Mouse (Mus musculus) cortical plate, adult 2 months (tissue): ENCODE results near the gene Olfr525. TPM values are rescaled to one million over a fixed set of nuclear protein-coding genes. Genes with fewer than 3 reads are reported as not detected.

Source experiments
- H3K27ac ChIP-seq: fragments of 200-500 bp; 2 replicates; pipeline ENCODE4 v1.5.1; 2012; ENCODE audit warnings: low read length, control low read depth, inconsistent platforms; ENCODE audit not compliant: insufficient read depth
- H3K4me1 ChIP-seq: fragments of 200-500 bp; 2 replicates; pipeline ENCODE4 v1.6.1; 2011; ENCODE audit warnings: low read length; ENCODE audit not compliant: control insufficient read depth, insufficient read depth
- H3K4me3 ChIP-seq: fragments of 200-500 bp; 2 replicates; pipeline ENCODE4 v1.5.1; 2011; ENCODE audit warnings: mild to moderate bottlenecking, low read length, control low read depth; ENCODE audit not compliant: insufficient read depth
- CTCF ChIP-seq: fragments of 200-500 bp; IDR thresholded peaks from 2 replicates; pipeline ENCODE4 v1.5.1; 2011; ENCODE audit warnings: mild to moderate bottlenecking, control low read depth, low read length; ENCODE audit not compliant: insufficient read depth; ENCODE audit errors: extremely low read depth
- POLR2A ChIP-seq: fragments of 200-500 bp; IDR thresholded peaks from 2 replicates; pipeline ENCODE4 v1.6.1; 2011; ENCODE audit warnings: mild to moderate bottlenecking, low read length, control low read depth; ENCODE audit not compliant: insufficient read depth; ENCODE audit errors: extremely low read depth
- polyA plus RNA-seq: library from polyadenylated mRNA; depleted of rRNA; stranded (reverse); fragments of >200 nt; gene quantifications from 2 replicates; pipeline ENCODE4 v1.2.3, GENCODE M21; 2012; rRNA removed

Gene Olfr525
- polyA plus RNA-seq, 1 experiment = not detected

GRCm38 (mm10) chr7:140376911-140377310, 56.3 kb downstream of the Olfr525 start:
- H3K4me3 ChIP-seq = no peak overlapping the region
- no peak overlapping the region for H3K27ac ChIP-seq
- TF ChIP-seq POLR2A (no peak), CTCF (no peak)
- no peaks in the 10 kb centered on the region for H3K4me1 ChIP-seq

Other genes starting within 250 kb of the Olfr525 start
- gene Caly, start 238.3 kb upstream of the Olfr525 start, polyA plus RNA-seq = 393 and 394 TPM in 2 replicates
- gene Prap1, start 227.5 kb upstream of the Olfr525 start, polyA plus RNA-seq = not detected in 2 replicates
- 89.7 and 95.9 TPM in 2 replicates for gene Fuom, start 218.4 kb upstream of the Olfr525 start, polyA plus RNA-seq
- 4.8 and 5.1 TPM in 2 replicates for gene Paox, start 205.1 kb upstream of the Olfr525 start, polyA plus RNA-seq
- 67.2 and 68.9 TPM in 2 replicates for gene Echs1, start 204.4 kb upstream of the Olfr525 start, polyA plus RNA-seq
- gene Mtg1, start 183.3 kb upstream of the Olfr525 start, polyA plus RNA-seq = 43.4 and 45.9 TPM in 2 replicates
- 128 and 142 TPM in 2 replicates for gene Sprn, start 166.0 kb upstream of the Olfr525 start, polyA plus RNA-seq
- not detected in 2 replicates for gene Olfr522, start 156.1 kb upstream of the Olfr525 start, polyA plus RNA-seq
- 0.06 TPM in 1 of 2 replicates, not detected in the other for gene Olfr523, start 147.6 kb upstream of the Olfr525 start, polyA plus RNA-seq
- not detected in 2 replicates for gene Olfr524, start 114.9 kb upstream of the Olfr525 start, polyA plus RNA-seq
- gene Cd163l1, start 102.6 kb upstream of the Olfr525 start, polyA plus RNA-seq = 0.13 and 0.34 TPM in 2 replicates
- not detected in 2 replicates for gene 5830411N06Rik, start 73.6 kb upstream of the Olfr525 start, polyA plus RNA-seq
- not detected in 2 replicates for gene Olfr527, start 13.2 kb downstream of the Olfr525 start, polyA plus RNA-seq
- not detected in 2 replicates for gene Olfr60, start 40.8 kb downstream of the Olfr525 start, polyA plus RNA-seq
- not detected in 2 replicates for gene Olfr530, start 55.5 kb downstream of the Olfr525 start, polyA plus RNA-seq
- gene Olfr531, start 82.1 kb downstream of the Olfr525 start, polyA plus RNA-seq = not detected in 2 replicates
- not detected in 2 replicates for gene Olfr532, start 100.8 kb downstream of the Olfr525 start, polyA plus RNA-seq
- gene Olfr533, start 142.5 kb downstream of the Olfr525 start, polyA plus RNA-seq = not detected in 2 replicates
- gene Olfr535, start 163.4 kb downstream of the Olfr525 start, polyA plus RNA-seq = not detected in 2 replicates
- gene Olfr536, start 186.5 kb downstream of the Olfr525 start, polyA plus RNA-seq = not detected in 2 replicates
- not detected in 2 replicates for gene Olfr538, start 247.0 kb downstream of the Olfr525 start, polyA plus RNA-seq